Mouse (Mus musculus) kidney, adult 11 months (tissue): ENCODE results near the gene Cd96.
"Not testable (repeated sequence)": the region's sequence is repeated elsewhere in the genome, so short reads cannot be mapped to it uniquely, and the experiment has no call there.

Source experiments
- DNase-seq: peaks from one replicate; pipeline ENCODE4 v3.0.0; 2022

Cd96 gene

GRCm38 (mm10) chr16:46120020-46120419 is at the start of gene Cd96:
Gene Cd96, minus strand, starts transcription at chr16:46120251.
- no peak for DNase-seq

GRCm38 (mm10) chr16:46166971-46167370 is 46.9 kb upstream of the Cd96 start:
- no peak for DNase-seq

GRCm38 (mm10) chr16:46165305-46165704 is 45.3 kb upstream of the Cd96 start:
- DNase-seq = no peak

- not testable (repeated sequence) for DNase-seq
Observed at GRCm38 (mm10) chr16:46154832-46155231, 34.8 kb upstream of the Cd96 start, which contains the start of gene Gm4737. Gene Gm4737, minus strand, starts transcription at chr16:46155077.

- no peak for DNase-seq
Observed at GRCm38 (mm10) chr16:46151141-46151540, 31.1 kb upstream of the Cd96 start.

- DNase-seq = no peak
Observed at GRCm38 (mm10) chr16:46148661-46149341, 28.8 kb upstream of the Cd96 start.

GRCm38 (mm10) chr16:46146962-46147361 is 26.9 kb upstream of the Cd96 start:
- no peak for DNase-seq

- DNase-seq = no peak
Observed at GRCm38 (mm10) chr16:46122238-46122637, 2.2 kb upstream of the Cd96 start.

GRCm38 (mm10) chr16:46121420-46121819 is 1.4 kb upstream of the Cd96 start:
- no peak for DNase-seq

GRCm38 (mm10) chr16:46120607-46121006 is 556 bp upstream of the Cd96 start:
- DNase-seq = no peak

- no peak for DNase-seq
Observed at GRCm38 (mm10) chr16:46117645-46118044, 2.4 kb downstream of the Cd96 start.

- DNase-seq = no peak
Observed at GRCm38 (mm10) chr16:46114727-46115126, 5.3 kb downstream of the Cd96 start.

GRCm38 (mm10) chr16:46109536-46109935 is 10.5 kb downstream of the Cd96 start:
- DNase-seq = no peak

- no peak for DNase-seq
Observed at GRCm38 (mm10) chr16:46107431-46107830, 12.6 kb downstream of the Cd96 start.

- no peak for DNase-seq
Observed at GRCm38 (mm10) chr16:46104491-46104890, 15.6 kb downstream of the Cd96 start.

GRCm38 (mm10) chr16:46101748-46102147 is 18.3 kb downstream of the Cd96 start:
- no peak for DNase-seq

- no peak for DNase-seq
Observed at GRCm38 (mm10) chr16:46100286-46100685, 19.8 kb downstream of the Cd96 start.

- no peak for DNase-seq
Observed at GRCm38 (mm10) chr16:46097421-46097820, 22.6 kb downstream of the Cd96 start.

- peak; percentile 68 for DNase-seq
Observed at GRCm38 (mm10) chr16:46094478-46094877, 25.6 kb downstream of the Cd96 start.

GRCm38 (mm10) chr16:46092935-46093334 is 27.1 kb downstream of the Cd96 start:
- no peak for DNase-seq

GRCm38 (mm10) chr16:46086874-46087473 is 33.1 kb downstream of the Cd96 start:
- DNase-seq = no peak

- DNase-seq = no peak
Observed at GRCm38 (mm10) chr16:46068000-46068399, 52.1 kb downstream of the Cd96 start.

- DNase-seq = no peak
Observed at GRCm38 (mm10) chr16:46063278-46063677, 56.8 kb downstream of the Cd96 start.

GRCm38 (mm10) chr16:46046906-46047305 is 73.1 kb downstream of the Cd96 start:
- DNase-seq = no peak

GRCm38 (mm10) chr16:46036261-46036660 is 83.8 kb downstream of the Cd96 start:
- DNase-seq = no peak
